Mouse (Mus musculus) CH12.LX (cell line): ENCODE measurements around the gene Cul9. TPM values are rescaled to one million over a fixed set of nuclear protein-coding genes. Genes with fewer than 3 reads are reported as not detected.

Experiments
- DNase-seq: peaks from one replicate; pipeline ENCODE4 v3.0.0-alpha.2; 2013; ENCODE audit errors: extremely low read depth
- H3K27ac ChIP-seq: 2 replicates; pipeline ENCODE4 v1.5.1; 2012; ENCODE audit warnings: low read depth, mild to moderate bottlenecking, control low read depth, moderate library complexity; ENCODE audit not compliant: insufficient read depth
- H3K27me3 ChIP-seq: replicated peaks from 2 replicates; pipeline ENCODE3; 2012; ENCODE audit warnings: inconsistent platforms
- H3K36me3 ChIP-seq, 2 experiments: replicated peaks in 1 of 2; 2 replicates each; pipeline versions ENCODE3 to v1.6.1; 2012; ENCODE audit warnings: inconsistent platforms in 1 of 2, low read length in 1 of 2, mild to moderate bottlenecking in 1 of 2, mixed read lengths in 1 of 2, moderate library complexity in 1 of 2; ENCODE audit not compliant: control insufficient read depth in 1 of 2, insufficient read depth in 1 of 2
- H3K4me1 ChIP-seq, 2 experiments: 2 replicates each; pipeline ENCODE4 v1.6.1; 2012; ENCODE audit warnings: inconsistent platforms in 1 of 2, moderate library complexity in 1 of 2; ENCODE audit not compliant: insufficient read depth in 2 of 2, control insufficient read depth in 1 of 2
- H3K4me2 ChIP-seq: 2 replicates; pipeline ENCODE4 v1.6.1; 2012; ENCODE audit warnings: low read depth, mild to moderate bottlenecking, control low read depth; ENCODE audit not compliant: poor library complexity, insufficient read depth, severe bottlenecking
- H3K4me3 ChIP-seq, 3 experiments: fragments of 150-350 bp in 1 of 3; sonication (generic) in 1 of 3; replicated peaks in 1 of 3; 2 replicates each; pipeline versions ENCODE3 to v1.5.1; 2011 to 2012; ENCODE audit warnings: low read depth in 2 of 3, low read length in 2 of 3, mild to moderate bottlenecking in 2 of 3, moderate library complexity in 2 of 3, control low read depth in 1 of 3, improper control_type of control experiment in 1 of 3, inconsistent platforms in 1 of 3, mixed read lengths in 1 of 3; ENCODE audit not compliant: poor library complexity in 1 of 3
- H3K79me2 ChIP-seq: replicated peaks from 2 replicates; pipeline ENCODE4 v1.6.1; 2012; ENCODE audit warnings: mild to moderate bottlenecking, moderate library complexity; ENCODE audit not compliant: control insufficient read depth, poor library complexity, insufficient read depth, severe bottlenecking; ENCODE audit errors: extremely low read depth
- H3K9ac ChIP-seq: 2 replicates; pipeline ENCODE4 v1.6.1; 2012; ENCODE audit warnings: low read depth, mild to moderate bottlenecking, control low read depth, moderate library complexity; ENCODE audit not compliant: insufficient read depth
- H3K9me3 ChIP-seq: replicated peaks from 2 replicates; pipeline ENCODE3; 2012; ENCODE audit warnings: low read length, inconsistent platforms, mixed read lengths
- CHD1 ChIP-seq: IDR thresholded peaks from 2 replicates; pipeline ENCODE4 v1.6.1; 2012; ENCODE audit warnings: low read depth, low read length, improper control_type of control experiment, inconsistent platforms
- CHD2 ChIP-seq: IDR thresholded peaks from 2 replicates; pipeline ENCODE4 v1.6.1; 2011; ENCODE audit warnings: low read length, improper control_type of control experiment
- E2F4 ChIP-seq: IDR thresholded peaks from 2 replicates; pipeline ENCODE4 v1.6.1; 2011; ENCODE audit warnings: low read depth, low read length, improper control_type of control experiment; ENCODE audit not compliant: insufficient replicate concordance
- EP300 ChIP-seq: IDR thresholded peaks from 2 replicates; pipeline ENCODE4 v1.6.1; 2011; ENCODE audit warnings: low read length, improper control_type of control experiment
- HCFC1 ChIP-seq: IDR thresholded peaks from 2 replicates; pipeline ENCODE4 v1.6.1; 2012; ENCODE audit warnings: low read depth, mild to moderate bottlenecking, inconsistent platforms, low read length, improper control_type of control experiment
- IRF4 ChIP-seq: IDR thresholded peaks from 2 replicates; pipeline ENCODE4 v1.6.1; 2014; ENCODE audit warnings: low read depth, mild to moderate bottlenecking, inconsistent platforms, low read length, improper control_type of control experiment
- JUN ChIP-seq: IDR thresholded peaks from 2 replicates; pipeline ENCODE4 v1.6.1; 2011; ENCODE audit warnings: low read depth, mild to moderate bottlenecking, low read length, improper control_type of control experiment, moderate library complexity; ENCODE audit not compliant: insufficient read depth
- JUND ChIP-seq: conservative IDR thresholded peaks from 2 replicates; pipeline ENCODE4 v1.6.1; 2011; ENCODE audit warnings: low read depth, low read length, improper control_type of control experiment
- KAT2A ChIP-seq: IDR thresholded peaks from 2 replicates; pipeline ENCODE4 v1.6.1; 2012; ENCODE audit warnings: low read length, improper control_type of control experiment, inconsistent platforms; ENCODE audit not compliant: insufficient replicate concordance
- MAFK ChIP-seq: IDR thresholded peaks from 2 replicates; pipeline ENCODE4 v1.6.1; 2011; ENCODE audit warnings: low read length, improper control_type of control experiment; ENCODE audit not compliant: insufficient replicate concordance
- PAX5 ChIP-seq: IDR thresholded peaks from 2 replicates; pipeline ENCODE4 v1.6.1; 2012; ENCODE audit warnings: low read length, inconsistent platforms, mixed read lengths
- POLR2A ChIP-seq: IDR thresholded peaks from 2 replicates; pipeline ENCODE4 v1.6.1; 2011; ENCODE audit warnings: low read depth, mild to moderate bottlenecking, improper control_type of control experiment, low read length
- RAD21 ChIP-seq: IDR thresholded peaks from 2 replicates; pipeline ENCODE4 v1.6.1; 2011; ENCODE audit warnings: low read depth, mild to moderate bottlenecking, low read length, improper control_type of control experiment, moderate library complexity
- SIN3A ChIP-seq: IDR thresholded peaks from 2 replicates; pipeline ENCODE4 v1.6.1; 2012; ENCODE audit warnings: low read length, improper control_type of control experiment, inconsistent platforms
- TBP ChIP-seq: conservative IDR thresholded peaks from 2 replicates; pipeline ENCODE4 v1.6.1; 2011; ENCODE audit warnings: low read depth, low read length, improper control_type of control experiment
- USF1 ChIP-seq: IDR thresholded peaks from 2 replicates; pipeline ENCODE4 v1.6.1; 2014; ENCODE audit warnings: low read depth, mild to moderate bottlenecking, inconsistent platforms, low read length, improper control_type of control experiment
- USF2 ChIP-seq: conservative IDR thresholded peaks from 2 replicates; pipeline ENCODE4 v1.6.1; 2011; ENCODE audit warnings: low read depth, low read length, improper control_type of control experiment
- dilution Hi-C: fragments of 300-500 bp; cut with MboI; formaldehyde crosslinking; loops from 2 replicates; pipeline ENCODE4 v1.14.3; 2020; ENCODE audit warnings: low sequenced_read_pairs; ENCODE audit not compliant: extremely low pct_unique_long_range_greater_than_20kb, extremely low pct_ligation_motif_present
- in situ Hi-C: fragments of 300-500 bp; cut with MboI; formaldehyde crosslinking; loops from 3 replicates; pipeline ENCODE4 v1.14.3; 2019; ENCODE audit warnings: low sequenced_read_pairs, low pct_ligation_motif_present, low pct_unique_long_range_greater_than_20kb, mixed read lengths
- polyA plus RNA-seq: library from polyadenylated mRNA; unstranded; fragments of >175 nt; gene quantifications from 2 replicates; pipeline ENCODE4 v1.2.1, GENCODE M21; 2012; ENCODE audit warnings: low read depth; ENCODE audit not compliant: insufficient read length
- total RNA-seq, 2 experiments: library from RNA; depleted of rRNA; stranded (reverse); fragments of 300-350 nt in 1 of 2; fragments of >200 nt in 1 of 2; gene quantifications; 2 replicates each; pipeline ENCODE4 v1.2.3; 2012 to 2014

Gene Cul9
- total and polyA plus RNA-seq, 3 experiments = 0.08 to 0.27 TPM; not detected in 1

DNA sequence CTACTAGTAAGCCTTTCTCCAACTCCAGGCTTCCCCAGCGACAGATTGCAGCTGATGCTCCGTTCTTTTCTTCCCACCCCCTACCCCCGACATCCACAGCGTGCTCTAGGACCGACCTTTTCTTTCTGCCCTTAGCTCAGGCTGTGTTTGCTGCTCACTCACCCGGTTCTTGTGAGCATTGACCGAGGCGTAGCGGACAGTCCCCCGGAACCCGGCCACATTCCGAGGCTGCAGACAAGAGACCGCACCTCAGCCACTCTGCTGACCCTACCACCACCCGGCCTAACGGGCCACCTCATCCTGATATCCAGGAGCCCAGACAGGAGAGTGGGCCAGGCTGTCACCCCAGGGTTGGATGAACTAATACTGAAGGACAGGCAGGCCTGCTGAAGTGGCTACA lies 68.9 kb downstream of the Cul9 start:
- dilution Hi-C loops = no loop called here
- H3K27ac ChIP-seq = no peak overlapping the region
- in situ Hi-C loops = no loop called here
- DNase-seq = no peak
- TF ChIP-seq E2F4 = no peak
- TF ChIP-seq JUN = no peak
- TF ChIP-seq POLR2A = no peak
- no peak for TF ChIP-seq USF2
- TF ChIP-seq, all 38 proteins: peak for 0
- no peak overlapping the region for H3K4me3 ChIP-seq
- peaks cover 90% of the 10 kb centered on the region for H3K27me3 ChIP-seq
- H3K4me2 ChIP-seq = no peak overlapping the region
- H3K4me1 ChIP-seq = no peaks in the 10 kb centered on the region
- no peak overlapping the region for H3K9ac ChIP-seq
- no peaks in the 10 kb centered on the region for H3K36me3 ChIP-seq
- H3K79me2 ChIP-seq = no peaks in the 10 kb centered on the region
- no peaks in the 10 kb centered on the region for H3K9me3 ChIP-seq

DNA sequence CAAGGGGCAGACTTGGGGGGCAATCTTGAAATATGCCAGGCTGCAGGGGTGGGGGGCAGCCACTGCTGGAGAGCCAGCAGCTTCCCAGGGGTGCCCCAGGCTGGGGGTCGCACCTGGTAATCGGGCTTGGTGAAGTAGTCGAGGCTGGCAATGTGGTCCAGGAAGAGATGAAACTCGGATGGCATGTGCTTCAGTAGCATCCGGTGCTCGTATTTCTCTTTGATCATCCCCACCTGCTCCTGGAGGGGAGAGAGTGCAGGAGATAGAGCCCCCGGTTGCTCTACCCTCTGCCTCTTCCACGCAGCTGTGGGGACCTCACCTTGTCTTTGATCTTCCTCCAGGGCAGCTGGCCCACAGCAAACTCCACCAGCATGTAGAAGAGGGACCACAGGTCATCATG lies 69.6 kb downstream of the Cul9 start:
- in situ Hi-C loops = no loop called here
- H3K4me2 ChIP-seq = no peak overlapping the region
- dilution Hi-C loops = no loop called here
- TF ChIP-seq IRF4 (no peak), KAT2A (no peak), PAX5 (no peak), JUND (no peak), CHD1 (no peak), RAD21 (no peak), USF1 (no peak), TBP (no peak), EP300 (no peak), CHD2 (no peak), SIN3A (no peak)
- TF ChIP-seq, all 38 proteins: peak for 0
- no peaks in the 10 kb centered on the region for H3K9me3 ChIP-seq
- DNase-seq = no peak
- H3K9ac ChIP-seq = no peak overlapping the region
- no peak overlapping the region for H3K27ac ChIP-seq
- H3K27me3 ChIP-seq = peaks cover 90% of the 10 kb centered on the region
- H3K36me3 ChIP-seq = no peaks in the 10 kb centered on the region
- H3K79me2 ChIP-seq = no peaks in the 10 kb centered on the region
- no peak overlapping the region for H3K4me3 ChIP-seq
- no peaks in the 10 kb centered on the region for H3K4me1 ChIP-seq

DNA sequence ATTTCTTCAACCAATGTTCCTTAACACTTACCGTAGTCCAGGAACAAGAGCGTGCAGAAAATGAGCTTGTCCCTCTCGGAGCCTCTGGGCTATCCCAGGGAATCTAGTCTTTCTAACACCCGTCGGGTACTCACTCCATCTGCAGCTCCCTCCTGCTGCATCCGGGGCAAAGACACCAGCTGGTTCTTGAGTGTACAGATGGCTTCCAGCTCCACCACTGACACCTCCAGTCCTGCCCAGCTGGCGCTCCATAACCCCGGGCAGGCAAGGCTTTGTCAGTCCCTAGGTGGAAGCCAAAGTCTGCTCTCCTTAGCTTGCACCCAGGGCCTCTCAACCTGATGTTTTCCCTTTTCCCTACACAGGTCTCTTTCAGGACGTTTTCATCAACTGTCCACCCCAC lies 78.4 kb downstream of the Cul9 start:
- dilution Hi-C loops = no loop called here
- Histone ChIP-seq H3K9me3 (no peaks in the 10 kb centered on the region), H3K27ac (no peak overlapping the region), H3K27me3 (peaks cover 92% of the 10 kb centered on the region), H3K36me3 (no peaks in the 10 kb centered on the region), H3K79me2 (no peaks in the 10 kb centered on the region), H3K4me3 (no peak overlapping the region), H3K9ac (no peak overlapping the region), H3K4me2 (no peak overlapping the region), H3K4me1 (no peaks in the 10 kb centered on the region)
- no peak for DNase-seq
- in situ Hi-C loops = no loop called here
- no peak for TF ChIP-seq MAFK
- TF ChIP-seq HCFC1 = no peak
